Mouse (Mus musculus) neural tube, embryonic 15.5 days (tissue): ENCODE results near the gene Mrpl16. TPM values are rescaled to one million over a fixed set of nuclear protein-coding genes. Genes with fewer than 3 reads are reported as not detected.

Experiments
- ATAC-seq: fragments of 200-750 bp; cut with Nextera tagmentation; 2 replicates; pipeline ENCODE4 v1.8.0; 2017; ENCODE audit warnings: mild to moderate bottlenecking, moderate TSS enrichment, moderate library complexity; ENCODE audit not compliant: low FRiP score
- H3K27ac ChIP-seq: fragments of 300-500 bp; sonication (generic); replicated peaks from 2 replicates; pipeline ENCODE4 v1.5.1; 2015; ENCODE audit warnings: mild to moderate bottlenecking, inconsistent platforms
- H3K27me3 ChIP-seq: fragments of 300-500 bp; sonication (generic); replicated peaks from 2 replicates; pipeline ENCODE4 v1.6.1; 2015; ENCODE audit warnings: inconsistent platforms
- H3K36me3 ChIP-seq: fragments of 300-500 bp; sonication (generic); 2 replicates; pipeline ENCODE4 v1.6.1; 2015; ENCODE audit warnings: inconsistent platforms
- H3K4me1 ChIP-seq: fragments of 300-500 bp; sonication (generic); 2 replicates; pipeline ENCODE4 v1.6.1; 2015; ENCODE audit warnings: inconsistent platforms
- H3K4me2 ChIP-seq: fragments of 300-500 bp; sonication (generic); 2 replicates; pipeline ENCODE4 v1.6.1; 2015; ENCODE audit warnings: inconsistent platforms, mild to moderate bottlenecking, moderate library complexity
- H3K4me3 ChIP-seq: fragments of 300-500 bp; sonication (generic); replicated peaks from 2 replicates; pipeline ENCODE4 v1.5.1; 2015; ENCODE audit warnings: mild to moderate bottlenecking, inconsistent platforms
- H3K9ac ChIP-seq: fragments of 300-500 bp; sonication (generic); replicated peaks from 2 replicates; pipeline ENCODE4 v1.6.1; 2015; ENCODE audit warnings: mild to moderate bottlenecking, inconsistent platforms
- H3K9me3 ChIP-seq: fragments of 300-500 bp; sonication (generic); replicated peaks from 2 replicates; pipeline ENCODE4 v1.6.1; 2016; ENCODE audit warnings: inconsistent platforms
- WGBS: fragments of 180-500 bp; shearing (Covaris S2); methylation state at CpG from one replicate; pipeline ENCODE4 v1.1.7; 2015; ENCODE audit warnings: mixed read lengths; 5-methylcytosine and 5-hydroxymethylcytosine counted together
- polyA plus RNA-seq: library from polyadenylated mRNA; unstranded; fragments of >200 nt; fragmentation: Nextera tagmentation; extraction: Ambion mirVana; gene quantifications from 2 replicates; pipeline ENCODE4 v1.2.1, GENCODE M21; 2015

The Mrpl16 gene
- polyA plus RNA-seq, 1 experiment from 2014 or later, result 43.5 TPM

DNA sequence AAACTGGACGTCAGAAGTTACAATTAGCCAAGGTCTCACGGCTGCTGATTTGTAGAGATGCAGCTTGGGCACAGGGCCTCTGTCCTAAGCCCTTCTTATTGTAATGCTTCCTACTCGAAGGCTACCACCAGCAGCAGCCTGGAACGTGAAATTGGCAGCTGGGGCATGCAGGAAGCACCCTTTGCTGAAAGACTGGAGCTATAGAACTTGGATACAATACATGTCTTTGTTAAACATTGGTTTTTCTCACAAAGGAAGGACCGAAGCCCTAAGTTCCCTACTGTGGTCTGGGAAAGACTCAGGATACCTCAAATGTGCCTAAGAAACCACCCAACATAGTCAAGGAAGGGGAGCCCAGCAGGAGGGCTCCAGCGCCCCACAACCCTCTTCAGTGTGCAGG is 37.6 kb downstream of the Mrpl16 start:
- 0 out of 2 replicates have a peak, but pooled peaks cover 2% of the 10 kb centered on the region for H3K36me3 ChIP-seq
- no peak overlapping the region for H3K27ac ChIP-seq
- H3K9ac ChIP-seq, result no peak overlapping the region
- H3K27me3 ChIP-seq, result no peaks in the 10 kb centered on the region
- 44% methylated on average over 6 of the region's 6 CpGs for WGBS
- no peak overlapping the region for H3K4me3 ChIP-seq
- H3K9me3 ChIP-seq, result no peaks in the 10 kb centered on the region
- ATAC-seq, result no peak
- no peak overlapping the region for H3K4me2 ChIP-seq
- H3K4me1 ChIP-seq, result peaks cover 4% of the 10 kb centered on the region; the same call in 1 of the 2 replicates

DNA sequence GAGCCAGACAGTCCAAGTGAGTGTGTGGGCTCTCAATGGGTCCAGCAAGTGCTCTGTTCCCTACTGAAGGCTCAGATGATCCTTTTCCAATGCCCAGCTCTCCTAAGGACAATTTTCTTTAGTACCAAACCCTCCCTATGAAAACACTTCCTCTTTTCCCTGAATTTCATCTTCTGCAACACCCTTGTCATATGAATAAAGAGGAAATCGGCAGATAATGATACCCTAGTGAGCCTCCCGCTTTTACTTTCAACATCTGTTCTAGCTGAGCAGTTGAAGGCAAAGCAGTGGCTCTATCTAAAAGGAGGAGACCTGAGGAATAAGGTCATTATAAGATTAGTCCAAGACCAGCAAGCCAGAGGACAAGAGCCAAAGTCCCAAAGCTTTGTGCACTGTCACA is 38.3 kb downstream of the Mrpl16 start:
- H3K9ac ChIP-seq, result no peak overlapping the region
- no peak overlapping the region for H3K4me3 ChIP-seq
- peaks cover 4% of the 10 kb centered on the region; the same call in 1 of the 2 replicates for H3K4me1 ChIP-seq
- no peak overlapping the region for H3K4me2 ChIP-seq
- H3K36me3 ChIP-seq, result no peaks in the 10 kb centered on the region
- H3K9me3 ChIP-seq, result no peaks in the 10 kb centered on the region
- 95% methylated on average over 2 of the region's 2 CpGs for WGBS
- H3K27ac ChIP-seq, result no peak overlapping the region
- H3K27me3 ChIP-seq, result no peaks in the 10 kb centered on the region
- ATAC-seq, result no peak

DNA sequence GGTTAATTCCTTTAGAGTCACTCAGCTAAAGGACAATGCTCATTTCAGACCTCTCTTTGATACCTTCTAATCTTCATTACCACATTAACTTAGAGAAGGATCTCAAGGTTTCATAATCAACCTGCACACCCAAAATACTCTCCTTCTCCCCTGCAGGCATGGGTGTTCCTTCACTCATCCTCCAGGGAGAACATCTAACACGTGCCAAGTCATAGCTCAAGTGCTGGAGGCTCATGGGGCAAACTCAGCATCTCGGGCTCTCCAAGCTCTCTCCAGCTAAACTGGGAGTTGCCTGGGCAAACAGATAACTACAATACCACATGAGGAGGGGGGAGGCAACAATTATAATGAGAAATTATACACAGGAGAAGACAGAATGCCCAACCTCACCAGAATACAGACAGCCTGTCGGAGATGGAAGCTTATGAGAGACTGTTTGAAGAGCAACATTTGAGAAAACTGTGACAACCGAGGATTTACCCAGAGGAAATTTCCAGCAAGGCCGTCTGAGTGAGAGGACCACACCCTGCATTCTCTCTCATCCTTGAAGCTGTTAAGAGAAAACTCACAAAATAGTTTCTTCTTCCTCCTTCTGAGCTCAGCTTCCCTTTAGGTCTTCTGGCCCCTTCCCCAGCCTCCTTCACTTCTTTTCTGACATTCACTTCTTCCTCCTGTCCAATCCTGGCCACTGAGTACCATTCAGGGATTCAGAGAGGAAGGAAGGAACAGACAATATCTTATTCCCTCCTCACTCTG is 40.0 kb downstream of the Mrpl16 start:
- no peak for ATAC-seq
- H3K27me3 ChIP-seq, result peaks cover 4% of the 10 kb centered on the region
- no peak overlapping the region for H3K27ac ChIP-seq
- H3K9me3 ChIP-seq, result no peaks in the 10 kb centered on the region
- 83% methylated on average over 5 of the region's 5 CpGs for WGBS
- H3K36me3 ChIP-seq, result no peaks in the 10 kb centered on the region
- H3K4me1 ChIP-seq, result peaks cover 4% of the 10 kb centered on the region; the same call in 1 of the 2 replicates
- no peak overlapping the region for H3K4me2 ChIP-seq
- H3K9ac ChIP-seq, result no peak overlapping the region
- no peak overlapping the region for H3K4me3 ChIP-seq

GRCm38 (mm10) chr19:11810856-11811255 is 40.7 kb downstream of the Mrpl16 start:
- Histone ChIP-seq H3K27ac (no peak overlapping the region), H3K9ac (no peak overlapping the region), H3K4me2 (no peak overlapping the region), H3K9me3 (no peaks in the 10 kb centered on the region), H3K36me3 (no peaks in the 10 kb centered on the region), H3K4me1 (peaks cover 4% of the 10 kb centered on the region; the same call in 1 of the 2 replicates), H3K27me3 (peaks cover 6% of the 10 kb centered on the region), H3K4me3 (no peak overlapping the region)
- ATAC-seq, result no peak
- 84% methylated on average over 1 of the region's 1 CpGs for WGBS

- Histone ChIP-seq H3K27ac (no peak overlapping the region), H3K9me3 (no peaks in the 10 kb centered on the region), H3K36me3 (no peaks in the 10 kb centered on the region), H3K27me3 (peaks cover 14% of the 10 kb centered on the region), H3K9ac (no peak overlapping the region), H3K4me1 (peaks cover 4% of the 10 kb centered on the region; the same call in 1 of the 2 replicates), H3K4me2 (no peak overlapping the region), H3K4me3 (no peak overlapping the region)
- peak; percentile 88 for ATAC-seq
- 39% methylated on average over 5 of the region's 5 CpGs for WGBS
These were observed 41.6 kb downstream of the Mrpl16 start for GRCm38 (mm10) chr19:11811688-11812365.

DNA sequence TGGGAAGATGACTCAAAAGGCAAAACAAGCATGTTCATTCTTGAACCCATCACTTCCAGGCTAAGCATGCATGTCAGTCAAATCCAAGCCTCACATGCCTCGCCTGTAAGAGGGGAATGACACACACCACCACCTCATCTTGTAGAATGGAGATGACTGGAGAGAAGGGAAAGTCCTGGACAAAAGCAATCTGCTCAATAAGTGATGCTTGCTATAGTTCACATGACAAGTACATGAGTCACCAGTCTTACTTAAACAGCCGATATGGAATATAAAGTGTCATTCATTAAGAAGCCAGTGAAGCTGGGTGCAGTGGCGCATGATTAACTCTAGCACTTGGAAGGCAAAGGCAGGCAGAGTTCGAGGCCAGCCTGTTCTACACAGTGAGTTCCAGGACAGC is 42.9 kb downstream of the Mrpl16 start:
- no peaks in the 10 kb centered on the region for H3K36me3 ChIP-seq
- no peak overlapping the region for H3K27ac ChIP-seq
- no peak overlapping the region for H3K4me2 ChIP-seq
- peaks cover 21% of the 10 kb centered on the region for H3K27me3 ChIP-seq
- no peaks in the 10 kb centered on the region for H3K9me3 ChIP-seq
- ATAC-seq, result no peak
- H3K9ac ChIP-seq, result no peak overlapping the region
- H3K4me3 ChIP-seq, result no peak overlapping the region
- WGBS, result 82% methylated on average over 4 of the region's 4 CpGs
- peaks cover 13% of the 10 kb centered on the region for H3K4me1 ChIP-seq

DNA sequence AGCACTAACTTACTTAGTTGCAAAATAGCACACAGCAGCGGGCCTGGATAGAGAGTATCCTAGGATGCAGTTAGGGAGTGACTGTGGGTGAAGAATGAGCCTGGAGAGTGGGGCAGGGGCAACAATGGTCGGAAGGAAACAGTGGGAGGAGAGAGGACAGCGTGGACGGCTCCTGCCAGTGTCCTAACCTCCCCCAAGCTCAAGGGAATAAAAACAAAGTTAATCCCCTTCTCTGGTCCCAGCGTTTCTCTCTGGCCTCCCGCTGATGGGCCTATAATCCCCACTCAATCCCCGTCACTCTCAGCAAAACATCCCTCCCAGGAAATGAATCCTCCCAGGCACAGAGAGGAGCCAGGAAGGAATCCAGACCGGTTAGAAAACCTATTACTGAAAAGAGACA is 43.5 kb downstream of the Mrpl16 start:
- no peak for ATAC-seq
- Histone ChIP-seq H3K27me3 (peaks cover 21% of the 10 kb centered on the region), H3K27ac (no peak overlapping the region), H3K4me1 (peaks cover 17% of the 10 kb centered on the region), H3K9me3 (no peaks in the 10 kb centered on the region), H3K36me3 (no peaks in the 10 kb centered on the region), H3K9ac (no peak overlapping the region), H3K4me3 (no peak overlapping the region), H3K4me2 (no peak overlapping the region)
- WGBS, result 20% methylated on average over 8 of the region's 8 CpGs

DNA sequence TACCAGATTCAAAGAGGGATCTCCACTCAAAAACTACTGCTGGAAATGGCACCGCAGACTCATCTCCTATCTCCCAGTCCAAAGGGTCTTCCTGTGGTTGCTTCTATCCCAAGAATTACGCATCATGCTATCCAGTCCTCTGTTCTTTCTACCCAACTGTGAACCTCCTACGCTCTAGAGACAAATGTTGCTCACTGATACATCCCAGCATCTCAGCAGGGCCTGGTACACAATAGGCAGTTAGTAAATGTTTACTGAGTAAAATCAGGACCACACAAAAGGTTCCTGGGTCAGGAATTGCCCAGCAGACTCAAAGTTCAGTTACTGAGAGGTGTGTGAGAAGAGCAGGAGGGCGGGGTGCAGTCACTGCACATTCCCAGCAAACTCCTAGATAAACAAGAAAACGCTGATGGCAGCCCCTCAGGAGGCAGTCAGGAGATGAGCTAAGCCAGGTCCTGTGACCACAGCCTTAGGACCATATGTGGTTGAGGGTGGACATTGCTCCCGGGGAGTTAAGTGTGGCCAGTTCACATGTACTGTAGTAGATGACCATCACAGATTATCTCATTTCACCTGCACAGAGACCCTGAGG is 44.6 kb downstream of the Mrpl16 start:
- Histone ChIP-seq H3K9me3 (no peaks in the 10 kb centered on the region), H3K36me3 (no peaks in the 10 kb centered on the region), H3K4me1 (peaks cover 25% of the 10 kb centered on the region), H3K27ac (no peak overlapping the region), H3K9ac (no peak overlapping the region), H3K27me3 (peaks cover 23% of the 10 kb centered on the region), H3K4me3 (no peak overlapping the region), H3K4me2 (no peak overlapping the region)
- WGBS, result 86% methylated on average over 6 of the region's 6 CpGs
- no peak for ATAC-seq

- Histone ChIP-seq H3K4me2 (no peak overlapping the region), H3K9me3 (no peaks in the 10 kb centered on the region), H3K4me3 (no peak overlapping the region), H3K27me3 (peaks cover 30% of the 10 kb centered on the region), H3K4me1 (peaks cover 30% of the 10 kb centered on the region), H3K36me3 (no peaks in the 10 kb centered on the region), H3K9ac (no peak overlapping the region), H3K27ac (no peak overlapping the region)
- no peak for ATAC-seq
- 27% methylated on average over 6 of the region's 6 CpGs for WGBS
These were observed 46.5 kb downstream of the Mrpl16 start for GRCm38 (mm10) chr19:11816706-11817105.

GRCm38 (mm10) chr19:11817586-11817985 is 47.4 kb downstream of the Mrpl16 start:
- H3K4me1 ChIP-seq, result peaks cover 26% of the 10 kb centered on the region
- H3K4me3 ChIP-seq, result peak overlapping the region; percentile 77
- peak overlapping the region; percentile 74 for H3K9ac ChIP-seq
- H3K4me2 ChIP-seq, result peak overlapping the region; percentile 96
- no peaks in the 10 kb centered on the region for H3K9me3 ChIP-seq
- peaks cover 30% of the 10 kb centered on the region for H3K27me3 ChIP-seq
- H3K27ac ChIP-seq, result no peak overlapping the region
- no peak for ATAC-seq
- H3K36me3 ChIP-seq, result no peaks in the 10 kb centered on the region
- WGBS, result 6% methylated on average over 5 of the region's 5 CpGs

DNA sequence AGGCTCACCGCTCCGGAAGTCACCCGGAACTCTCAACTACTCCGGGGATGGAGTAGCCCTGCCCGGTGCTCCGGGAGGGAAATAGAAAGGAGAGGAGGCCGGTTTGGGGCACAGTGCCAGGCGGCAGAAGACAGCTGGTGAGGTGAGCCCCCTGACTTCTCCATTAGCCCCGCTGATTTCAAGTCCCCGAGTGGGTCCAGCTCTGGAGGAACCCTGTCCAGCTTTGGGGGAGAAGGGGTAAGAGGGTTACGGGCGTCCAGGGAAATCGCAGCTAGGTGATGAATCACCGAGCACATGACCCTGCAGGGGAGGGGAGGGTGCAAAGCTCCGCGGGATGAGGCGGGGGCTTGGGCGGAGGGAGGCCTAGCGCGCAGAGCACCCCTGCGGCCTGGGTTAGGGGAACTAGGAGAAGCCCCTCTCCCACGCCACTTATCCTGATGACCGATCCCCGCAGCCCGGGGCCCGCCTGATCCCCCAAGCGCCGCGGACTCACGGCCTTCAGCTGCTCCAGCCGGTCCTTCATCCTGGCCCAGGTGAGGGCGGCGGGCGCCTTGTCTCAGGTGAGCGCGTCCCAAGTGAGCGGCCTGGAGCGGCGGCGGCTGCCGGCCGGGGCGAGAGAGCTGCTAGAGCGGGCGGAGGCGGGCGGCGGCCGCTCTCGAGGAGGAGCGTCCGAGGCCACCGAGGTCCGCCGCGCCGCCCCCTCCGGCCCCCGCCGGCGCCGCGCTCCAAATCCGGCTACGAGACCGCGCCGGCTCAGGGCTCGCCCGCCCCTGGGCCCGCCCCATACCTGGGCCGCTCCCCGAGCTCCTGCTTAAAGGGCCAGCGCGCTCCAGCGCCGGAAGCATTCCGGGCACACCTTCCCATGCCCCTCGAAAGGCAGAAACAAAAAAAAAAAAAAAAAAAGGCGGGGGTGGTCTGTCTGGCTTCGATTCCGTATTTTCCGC is 48.3 kb downstream of the Mrpl16 start:
- Histone ChIP-seq H3K4me2 (peak overlapping the region; percentile 96), H3K9ac (peak overlapping the region; percentile 74), H3K27me3 (peaks cover 30% of the 10 kb centered on the region), H3K4me1 (peaks cover 26% of the 10 kb centered on the region), H3K27ac (no peak overlapping the region), H3K4me3 (peak overlapping the region; percentile 77), H3K36me3 (no peaks in the 10 kb centered on the region), H3K9me3 (no peaks in the 10 kb centered on the region)
- peak; percentile 91 for ATAC-seq
- WGBS, result under 1% methylated on average over 53 of the region's 83 CpGs
